Mouse (Mus musculus) c-Kit-positive CD71-positive TER-119-positive erythroid progenitor cells, embryonic 14.5 days (primary cell): ENCODE results near the gene Muc1.

Source experiments
- DNase-seq: peaks from one replicate; pipeline ENCODE4 v3.0.0-alpha.2; 2013; ENCODE audit warnings: low spot score

The Muc1 gene

DNA sequence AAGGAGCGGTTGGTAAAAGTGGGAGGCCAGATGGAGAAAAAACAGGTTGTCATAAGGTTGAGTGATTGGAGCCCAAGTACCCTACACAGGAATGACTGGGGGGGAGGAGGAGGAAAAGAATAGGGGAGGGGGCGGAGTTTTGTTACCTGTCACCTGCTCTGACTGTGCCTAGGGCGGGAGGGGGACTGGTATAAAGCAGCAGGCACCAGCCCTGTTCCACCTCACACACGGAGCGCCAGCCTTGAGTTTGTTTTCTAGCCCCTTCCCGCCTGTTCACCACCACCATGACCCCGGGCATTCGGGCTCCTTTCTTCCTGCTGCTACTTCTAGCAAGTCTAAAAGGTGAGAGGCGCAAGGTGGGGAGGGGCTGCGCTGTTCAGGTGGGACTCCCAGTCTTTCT lies at the start of gene Muc1:
Gene Muc1, plus strand, starts transcription at position 222 of the 400 bp plus-strand sequence.
- DNase-seq = no peak

DNA sequence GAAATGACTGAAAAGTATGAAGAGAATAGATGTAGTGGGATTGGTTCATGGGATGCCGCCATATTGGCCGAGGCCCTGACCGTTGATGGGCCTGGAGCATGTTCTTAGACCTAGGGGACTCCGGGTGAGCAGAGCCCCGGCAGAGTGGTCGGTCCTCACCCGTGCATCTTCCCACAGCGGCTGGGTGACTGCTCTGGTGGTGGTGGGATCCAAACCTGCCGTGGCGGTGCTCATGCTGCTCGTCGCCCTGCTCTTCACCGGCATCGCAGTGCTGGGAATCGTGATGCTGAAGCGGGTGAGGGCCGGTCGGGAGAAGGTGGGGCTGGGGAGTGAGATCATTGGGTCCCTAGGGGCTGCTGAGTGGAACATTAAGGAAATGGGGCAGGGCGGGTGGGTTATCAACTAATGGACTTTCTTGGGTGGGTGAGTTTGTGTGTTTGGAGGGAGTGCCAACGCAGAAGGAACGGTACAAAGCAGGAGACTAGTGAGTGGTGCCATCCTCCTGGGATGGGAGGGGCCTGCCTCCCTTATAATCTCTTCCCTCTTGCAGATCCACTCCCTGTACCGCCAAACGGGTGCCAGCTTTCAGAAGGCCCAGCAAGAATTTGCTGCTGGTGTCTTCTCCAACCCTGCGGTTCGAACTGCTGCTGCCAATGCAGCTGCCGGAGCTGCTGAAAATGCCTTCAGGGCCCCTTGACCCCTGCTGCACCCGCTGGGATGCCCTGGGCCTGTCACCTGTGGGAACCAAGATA lies 46.9 kb upstream of the Muc1 start:
- DNase-seq = no peak

DNA sequence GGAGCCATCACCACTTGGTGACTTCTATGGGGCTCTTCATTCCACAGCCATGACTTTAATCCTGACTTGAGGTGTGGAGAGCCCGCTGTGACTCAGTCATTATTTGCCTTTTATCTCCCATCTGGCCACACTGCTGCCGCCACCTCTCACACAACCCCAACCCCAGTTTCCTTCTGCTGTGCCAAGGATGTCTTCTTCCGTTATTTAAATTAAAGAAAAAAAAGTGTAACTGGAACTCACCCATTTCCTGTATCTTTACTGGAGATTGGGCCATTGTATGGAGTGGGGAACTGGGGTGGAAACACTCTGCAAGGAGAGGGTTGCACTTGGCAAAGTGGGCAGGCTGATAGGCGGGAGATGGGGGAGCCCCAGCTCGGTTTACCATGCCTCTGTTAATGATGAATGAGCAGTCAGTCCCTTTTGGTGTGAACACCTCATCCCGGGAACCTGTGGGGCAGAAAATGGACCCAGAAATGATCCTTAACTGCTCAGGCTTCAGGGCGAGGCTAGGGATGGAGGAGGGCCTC lies 46.3 kb upstream of the Muc1 start:
- DNase-seq = no peak

DNA sequence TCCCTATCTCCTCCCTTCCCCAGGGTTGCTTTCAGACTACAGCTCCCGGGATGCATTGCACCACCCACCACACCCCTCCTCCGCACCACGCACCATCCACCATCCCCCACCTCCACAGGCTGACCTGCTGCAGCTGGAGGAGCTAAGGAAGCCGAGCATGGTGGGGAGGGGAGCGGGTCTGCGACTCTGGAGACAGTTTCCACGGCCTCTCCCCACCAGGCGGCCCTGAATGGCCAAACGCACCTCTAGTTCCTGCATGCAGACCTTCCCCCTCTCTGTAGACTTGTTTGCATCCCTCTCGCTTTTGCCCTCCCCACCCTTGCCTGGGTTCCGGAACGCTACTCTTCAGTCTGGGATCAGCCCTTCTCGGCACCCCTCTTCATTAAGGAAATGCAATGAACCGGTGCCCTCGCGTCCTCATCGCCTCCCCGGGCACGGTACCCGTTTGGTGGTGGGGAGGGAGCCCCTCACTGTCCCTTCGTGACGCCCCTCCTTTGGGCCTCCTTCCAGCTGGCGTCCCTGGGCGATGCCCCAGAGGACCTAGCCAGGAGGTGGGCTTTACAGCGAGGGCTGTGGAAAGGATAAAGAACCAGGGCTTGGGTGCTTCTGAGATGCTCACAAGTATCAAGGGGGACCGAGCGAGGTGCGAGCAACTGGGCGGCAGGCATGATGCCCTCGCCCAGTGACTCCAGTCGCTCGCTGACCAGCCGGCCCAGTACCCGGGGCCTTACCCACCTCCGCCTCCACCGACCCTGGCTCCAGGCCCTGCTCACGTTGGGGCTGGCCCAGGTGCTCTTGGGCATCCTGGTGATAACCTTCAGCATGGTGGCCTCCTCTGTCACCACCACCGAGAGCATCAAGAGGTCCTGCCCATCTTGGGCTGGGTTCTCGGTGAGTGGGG lies 45.5 kb upstream of the Muc1 start, which contains the start of gene Fam189b:
Gene Fam189b, plus strand, starts transcription at position 86 of the 901 bp plus-strand sequence.
- peak; percentile 67 for DNase-seq

DNA sequence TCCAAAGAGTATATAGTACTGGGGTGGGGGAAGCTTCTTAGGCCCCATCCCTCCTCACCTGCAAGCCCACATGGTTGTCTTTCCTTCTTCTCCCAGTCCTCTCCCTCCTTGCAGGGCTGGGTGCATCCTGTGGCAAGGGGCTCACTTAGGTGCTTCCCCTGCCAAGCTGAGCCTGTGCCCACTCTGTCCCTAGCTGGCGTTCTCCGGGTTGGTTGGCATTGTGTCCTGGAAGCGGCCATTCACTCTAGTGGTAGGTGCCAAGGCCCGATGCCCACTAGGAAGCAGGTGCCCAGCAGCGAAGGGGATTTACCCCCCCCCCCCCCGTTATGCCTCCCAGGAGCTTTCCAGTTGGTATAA lies 44.9 kb upstream of the Muc1 start:
- DNase-seq = no peak

DNA sequence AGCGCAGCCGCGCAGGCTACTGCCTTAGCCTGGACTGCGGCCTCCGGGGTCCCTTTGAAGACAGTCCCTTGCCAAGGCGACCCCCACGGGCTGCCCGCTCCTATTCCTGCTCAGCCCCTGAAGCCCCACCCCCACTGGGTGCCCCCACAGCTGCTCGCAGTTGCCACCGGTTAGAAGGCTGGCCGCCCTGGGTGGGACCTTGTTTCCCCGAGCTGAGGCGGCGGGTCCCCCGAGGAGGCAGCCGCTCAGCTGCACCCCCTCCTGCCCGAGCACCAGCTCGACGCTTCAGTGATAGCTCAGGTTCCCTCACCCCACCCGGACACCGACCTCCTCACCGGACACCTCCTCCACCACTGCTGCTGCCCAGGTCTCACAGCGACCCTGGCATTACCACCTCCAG lies 41.7 kb upstream of the Muc1 start:
- DNase-seq = no peak

DNA sequence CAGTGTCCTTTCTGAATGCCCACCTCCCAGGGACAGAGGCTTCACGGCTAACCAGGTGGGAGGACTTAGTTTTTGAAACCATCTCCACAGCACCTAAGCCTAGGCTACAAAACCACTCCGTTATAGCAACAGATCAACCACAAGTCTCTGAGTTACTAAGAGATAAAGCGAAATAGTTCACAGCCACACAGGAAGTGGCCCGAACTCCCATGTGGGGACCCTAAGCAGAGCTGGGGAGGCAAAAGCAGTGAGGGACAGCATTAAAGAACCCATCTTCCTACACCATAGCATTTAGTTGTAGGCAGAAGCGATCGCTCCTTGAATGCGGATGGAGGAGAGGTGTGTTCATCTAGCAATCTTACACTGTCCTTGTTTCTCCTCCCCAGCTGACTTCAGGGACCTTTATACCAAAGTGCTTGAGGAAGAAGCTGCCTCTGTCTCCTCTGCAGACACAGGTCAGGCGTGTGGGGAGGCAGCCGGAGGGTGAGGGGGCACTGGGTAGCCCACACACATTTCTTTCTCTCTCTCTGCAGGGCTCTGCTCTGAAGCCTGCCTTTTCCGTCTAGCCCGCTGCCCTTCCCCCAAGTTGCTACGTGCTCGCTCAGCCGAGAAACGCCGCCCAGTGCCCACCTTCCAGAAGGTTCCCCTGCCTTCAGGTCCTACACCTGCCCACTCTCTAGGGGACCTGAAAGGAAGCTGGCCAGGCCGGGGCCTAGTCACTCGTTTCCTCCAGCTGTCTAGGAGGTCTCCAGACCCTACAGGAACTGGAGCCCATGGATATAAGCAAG lies 41.0 kb upstream of the Muc1 start:
- DNase-seq = no peak

DNA sequence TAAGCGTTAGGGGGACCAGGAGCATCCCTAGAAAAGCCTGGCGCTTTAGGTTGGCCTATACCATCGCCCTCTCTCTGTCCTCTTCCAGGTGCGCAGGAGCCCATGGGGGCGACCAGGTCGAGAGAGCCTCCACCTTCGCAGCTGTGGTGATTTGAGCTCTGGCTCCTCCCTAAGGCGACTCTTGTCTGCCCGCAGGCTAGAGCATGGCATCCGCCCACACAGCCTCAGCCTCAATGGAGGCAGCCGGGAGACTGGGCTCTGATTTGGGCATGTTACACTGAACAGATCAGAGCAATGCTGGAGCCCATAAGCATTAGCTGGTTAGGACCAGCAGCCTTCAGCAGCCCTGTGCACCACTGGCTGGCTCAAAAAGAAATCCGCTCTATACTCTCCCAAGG lies 40.4 kb upstream of the Muc1 start:
- no peak for DNase-seq

DNA sequence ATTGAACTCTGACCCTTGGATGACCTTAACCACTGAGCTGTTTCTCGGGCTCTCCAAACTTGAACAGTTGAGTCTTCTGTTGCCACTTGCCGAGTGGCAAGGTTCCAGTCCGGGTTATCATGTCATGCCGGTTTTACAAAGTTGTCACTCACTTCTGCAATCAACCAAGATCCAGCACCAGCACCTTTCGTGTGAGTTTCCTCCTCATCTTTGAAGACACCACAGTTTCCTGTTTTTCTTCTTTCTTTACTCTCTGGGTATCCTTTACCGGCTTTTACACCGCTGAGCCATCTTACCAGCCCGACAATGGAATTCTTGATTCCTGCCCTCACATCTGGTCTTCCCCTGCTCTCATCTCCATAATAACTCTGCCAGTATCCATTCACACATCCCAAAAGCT lies 38.4 kb upstream of the Muc1 start:
- no peak for DNase-seq

DNA sequence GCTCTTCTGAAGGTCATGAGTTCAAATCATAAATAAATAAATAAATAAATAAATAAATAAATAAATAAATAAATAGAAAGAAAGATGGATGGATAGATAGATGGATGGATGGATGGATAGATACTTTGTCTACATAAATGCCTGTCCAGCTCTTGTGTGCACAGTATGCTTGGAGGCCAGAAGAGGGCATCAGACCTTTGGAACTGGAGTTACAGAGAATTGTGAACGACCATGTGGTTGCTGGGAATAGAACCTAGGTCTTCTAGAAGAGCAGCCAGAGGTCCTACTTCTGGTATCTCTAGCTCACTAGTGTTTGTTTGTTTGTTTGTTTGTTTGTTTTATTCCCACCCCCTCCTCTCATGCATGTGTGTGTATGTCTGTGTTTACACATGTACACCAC lies 35.5 kb upstream of the Muc1 start:
- DNase-seq = no peak

DNA sequence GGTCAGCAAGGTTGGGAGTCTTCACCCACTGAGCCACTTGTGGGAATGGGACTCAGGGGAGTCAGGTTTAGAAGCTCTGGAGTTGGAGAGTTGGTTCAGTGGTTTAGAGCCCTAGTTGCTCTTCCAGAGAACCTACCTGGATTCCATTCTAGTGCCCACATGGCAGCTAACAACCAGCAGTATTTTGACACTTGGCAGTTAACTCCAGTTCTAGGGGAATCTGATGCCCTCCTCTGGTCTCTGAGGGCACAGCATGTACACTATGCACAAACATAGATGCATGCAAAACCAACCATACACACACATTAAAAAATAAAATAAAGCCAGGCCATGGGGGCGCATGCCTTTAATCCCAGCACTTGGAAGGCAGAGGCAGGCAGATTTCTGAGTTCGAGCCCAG lies 35.0 kb upstream of the Muc1 start:
- no peak for DNase-seq

DNA sequence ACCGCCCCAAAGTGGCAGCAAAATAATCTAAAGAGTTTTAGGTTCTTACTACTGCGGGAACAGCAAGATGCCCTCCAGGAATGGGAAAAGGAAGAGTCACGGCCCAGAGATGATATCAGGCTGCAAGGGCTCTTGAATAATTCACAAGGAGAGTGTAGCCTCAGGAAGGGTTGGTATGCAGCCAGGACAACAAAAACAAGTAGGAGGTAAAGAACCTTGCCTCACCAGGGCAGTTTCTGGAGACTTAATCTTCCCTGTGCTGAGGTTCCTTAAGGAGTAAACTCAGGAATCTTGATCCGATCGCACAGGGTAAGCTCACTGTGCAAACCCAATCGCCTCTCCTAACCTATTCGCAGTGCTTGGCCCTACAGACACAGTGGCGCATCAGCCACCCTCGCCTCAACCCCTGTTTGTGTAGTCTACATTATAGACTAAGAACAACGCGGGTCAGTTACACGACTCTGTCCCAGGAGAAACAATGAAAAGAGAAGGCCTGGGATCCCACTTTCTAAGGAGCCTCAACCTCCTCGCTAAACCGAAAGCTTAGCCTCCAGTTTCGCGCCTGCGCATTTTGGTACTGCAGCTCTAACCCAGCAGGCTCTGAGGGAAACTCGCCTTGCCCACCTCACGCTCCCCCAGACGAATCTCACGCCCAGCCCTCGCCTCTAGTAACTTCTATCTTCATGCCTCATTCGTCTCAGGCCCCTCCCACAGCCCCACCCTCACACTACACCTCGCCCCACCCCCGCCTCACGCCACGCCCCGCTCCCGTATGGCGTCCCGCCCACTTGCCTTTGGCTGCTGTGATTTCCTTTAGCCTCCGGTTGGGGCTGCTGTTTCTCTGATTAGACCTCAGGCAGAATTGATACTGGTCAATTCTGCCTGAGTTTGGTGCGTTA lies 32.6 kb upstream of the Muc1 start:
- DNase-seq = peak; percentile 88

DNA sequence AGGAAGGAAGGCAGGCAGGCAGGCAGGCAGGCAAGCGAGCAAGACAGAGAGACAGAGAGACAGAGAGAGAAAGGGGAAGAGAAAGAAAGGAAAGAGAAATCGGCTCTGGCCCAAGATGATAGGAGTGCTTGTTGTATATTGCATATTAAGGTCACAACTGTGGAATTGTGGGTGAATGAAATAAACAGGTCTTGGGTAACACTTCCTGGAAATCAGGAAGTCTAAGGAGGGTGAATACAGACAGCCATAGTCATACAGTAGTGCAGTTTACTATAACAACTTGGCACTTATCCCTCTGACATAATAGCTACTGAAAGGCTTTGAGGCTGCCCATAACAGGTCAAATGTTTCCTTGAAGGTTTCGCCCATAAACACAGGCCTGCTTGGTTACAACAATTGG lies 29.0 kb upstream of the Muc1 start:
- DNase-seq = no peak

DNA sequence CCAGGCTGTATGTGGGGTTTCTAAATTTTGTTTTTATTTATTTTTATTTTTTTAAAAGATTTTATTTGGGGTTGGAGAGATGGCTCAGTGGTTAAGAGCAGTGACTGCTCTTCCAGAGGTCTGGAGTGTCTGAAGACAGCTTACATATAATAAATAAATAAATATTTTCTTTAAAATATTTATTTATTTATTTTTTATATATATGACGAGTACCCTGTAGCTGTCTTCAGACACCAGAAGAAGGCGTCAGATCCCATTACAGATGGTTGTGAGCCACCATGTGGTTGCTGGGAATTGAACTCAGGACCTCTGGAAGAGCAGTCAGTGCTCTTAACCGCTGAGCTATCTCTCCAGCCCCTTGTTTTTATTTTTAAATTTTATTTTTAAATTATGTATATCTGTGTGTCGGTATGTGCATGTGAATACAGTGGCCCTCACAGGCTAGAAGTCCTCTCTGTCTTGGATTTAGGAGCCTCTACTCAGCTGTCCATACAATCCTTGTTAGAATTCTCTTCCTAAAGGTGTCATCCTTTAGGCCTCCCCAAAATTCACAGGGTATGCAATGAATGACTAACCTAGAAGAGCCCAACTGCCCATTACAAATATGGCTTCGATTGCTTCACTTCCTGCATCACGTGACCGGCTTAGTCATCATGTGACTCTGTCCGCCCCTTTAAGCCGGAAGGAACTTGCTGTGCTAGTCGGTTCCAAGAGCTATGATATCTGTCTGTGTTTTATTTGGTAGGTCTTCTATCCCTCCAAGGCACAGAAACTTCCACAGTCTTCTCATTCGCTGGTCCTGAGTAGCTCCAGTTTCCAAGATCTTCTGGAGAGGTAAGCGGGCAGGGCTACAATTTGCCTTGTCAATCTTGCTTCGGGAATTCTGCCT lies 26.4 kb upstream of the Muc1 start, which contains the start of gene Gba:
Gene Gba, plus strand, starts transcription at position 676 of the 889 bp plus-strand sequence.
- peak; percentile 94 for DNase-seq

DNA sequence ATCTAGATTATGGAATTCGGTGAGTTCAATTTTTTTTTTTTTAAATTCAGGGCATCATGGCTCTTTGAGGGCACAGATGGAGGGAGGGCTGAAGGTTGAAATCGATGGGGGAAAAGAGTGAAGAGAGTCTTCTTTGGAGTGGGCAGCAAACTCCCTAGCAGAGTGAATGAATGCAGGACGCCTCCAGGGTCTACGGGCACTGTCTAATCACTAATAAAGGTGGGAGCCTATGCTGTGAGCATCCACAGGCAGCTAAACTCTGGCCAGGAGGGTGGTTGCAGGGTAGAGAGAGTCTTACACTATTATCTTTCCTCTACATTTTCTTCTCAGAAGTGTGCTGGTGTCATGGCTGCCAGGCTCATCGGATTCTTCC lies 25.7 kb upstream of the Muc1 start:
- no peak for DNase-seq

DNA sequence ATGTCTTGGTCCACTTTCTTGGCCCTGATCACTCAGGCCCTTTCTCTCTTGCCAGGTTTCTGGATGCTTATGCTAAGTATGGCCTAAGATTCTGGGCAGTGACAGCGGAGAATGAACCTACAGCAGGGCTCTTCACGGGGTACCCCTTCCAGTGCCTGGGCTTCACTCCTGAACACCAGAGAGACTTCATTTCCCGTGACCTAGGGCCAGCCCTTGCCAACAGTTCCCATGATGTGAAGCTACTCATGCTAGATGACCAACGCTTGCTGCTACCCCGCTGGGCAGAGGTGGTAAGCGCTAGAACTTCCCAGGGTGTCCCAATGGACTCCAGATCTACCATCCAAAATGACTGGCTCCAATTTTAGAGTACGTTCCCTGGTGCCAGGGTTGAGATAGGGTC lies 22.8 kb upstream of the Muc1 start:
- no peak for DNase-seq

DNA sequence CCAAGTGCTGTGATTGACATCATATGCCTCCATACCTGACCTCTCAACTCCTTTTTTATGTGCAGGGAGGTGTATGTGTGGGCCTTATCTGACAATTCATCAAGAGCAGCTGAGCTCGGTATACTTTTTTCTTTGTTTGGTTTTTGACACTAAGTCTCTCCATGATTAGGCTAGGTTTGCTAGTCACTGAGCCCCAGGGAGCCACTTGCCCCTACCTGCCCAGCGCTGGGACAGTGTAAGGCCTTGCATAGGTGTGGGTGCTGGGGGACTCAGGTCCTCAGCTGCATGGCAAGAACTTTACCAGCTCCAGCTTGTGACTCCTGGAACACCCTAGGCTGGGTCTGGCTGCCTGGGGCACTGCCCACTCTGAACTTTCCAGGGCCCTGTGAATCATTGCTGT lies 22.2 kb upstream of the Muc1 start:
- DNase-seq = no peak

DNA sequence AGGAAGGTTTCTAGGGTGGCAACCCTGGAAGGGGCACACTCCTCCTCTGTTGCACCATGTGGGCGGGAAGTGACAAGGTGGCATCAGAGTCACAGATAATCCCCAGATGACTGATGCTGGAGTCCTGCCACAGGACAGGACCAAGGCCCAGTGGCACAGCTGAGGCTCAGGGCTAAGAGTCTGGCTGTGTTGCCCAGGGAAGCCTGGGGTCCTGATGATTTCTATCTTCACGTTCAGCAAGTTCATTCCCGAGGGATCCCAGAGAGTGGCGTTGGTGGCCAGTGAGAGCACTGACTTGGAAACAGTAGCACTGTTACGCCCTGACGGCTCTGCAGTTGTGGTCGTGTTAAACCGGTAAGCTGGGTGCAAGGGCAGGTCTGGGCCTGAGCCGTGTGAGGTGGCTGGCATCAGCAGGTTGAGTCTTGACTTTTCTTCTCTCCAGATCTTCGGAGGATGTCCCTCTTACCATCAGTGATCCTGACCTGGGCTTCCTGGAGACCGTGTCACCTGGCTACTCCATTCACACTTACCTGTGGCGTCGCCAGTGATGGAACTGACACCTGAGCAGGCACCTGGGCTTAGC lies 20.7 kb upstream of the Muc1 start:
- DNase-seq = no peak

DNA sequence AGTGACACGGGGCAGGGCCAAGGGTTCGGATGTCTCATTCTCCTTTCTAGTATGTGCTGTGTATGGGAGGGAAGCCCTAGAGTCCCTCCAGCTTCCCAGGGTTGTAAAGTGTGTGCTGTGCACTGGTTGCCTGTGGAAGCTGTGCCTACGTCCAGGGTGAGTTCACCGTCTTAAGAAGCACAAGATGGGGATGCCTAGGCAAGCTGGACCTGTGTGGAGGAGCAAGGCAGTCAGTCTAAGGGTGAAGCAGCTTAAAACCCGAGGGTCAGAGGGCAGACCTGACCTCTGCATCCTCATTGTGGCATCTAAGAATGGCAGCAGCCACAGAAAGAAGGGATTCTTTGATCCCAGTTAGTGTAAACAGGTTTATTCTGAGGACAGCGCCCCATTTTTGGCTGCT lies 20.1 kb upstream of the Muc1 start:
- no peak for DNase-seq

DNA sequence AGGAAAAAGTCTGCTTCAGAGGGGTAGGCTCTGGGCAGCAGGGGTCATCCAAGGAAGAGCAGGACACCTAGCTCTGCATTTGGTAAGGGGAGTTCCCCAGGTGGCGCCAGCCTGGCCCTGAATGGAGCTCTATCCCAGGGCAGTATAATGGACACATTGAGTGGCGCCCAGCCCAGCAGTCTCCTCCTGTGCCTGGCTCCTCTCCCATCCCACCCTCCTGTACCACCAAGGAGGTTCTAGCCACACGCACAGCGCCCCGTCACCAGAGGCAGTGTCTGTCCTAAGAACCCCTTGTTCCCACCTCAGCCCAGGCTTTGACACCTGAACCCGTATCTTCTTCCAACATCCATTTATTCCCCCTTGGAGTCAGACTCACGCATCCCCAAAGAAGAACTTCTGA lies 19.1 kb upstream of the Muc1 start:
- DNase-seq = no peak
